Mouse (Mus musculus): ENCODE results near the gene Zfand3.
A peak's percentile ranks its signal among the peaks of the same experiment; 100 is the strongest.

Gene Zfand3

GRCm38 (mm10) chr17:30193615-30194014 lies 189.1 kb downstream of the Zfand3 start:
- DNase-seq (ENCODE audit: low spot score in 2 of 2): peak; percentile 2 to 5

- peak in 1 of 2 experiments; percentile 3 for DNase-seq (ENCODE audit: low spot score in 2 of 2)
Measured at GRCm38 (mm10) chr17:30194091-30194490, 189.6 kb downstream of the Zfand3 start.

- DNase-seq (ENCODE audit: low spot score in 2 of 2): peak; percentile 5 to 6
Measured at GRCm38 (mm10) chr17:30194629-30195445, 190.3 kb downstream of the Zfand3 start.

GRCm38 (mm10) chr17:30195591-30196183 lies 191.2 kb downstream of the Zfand3 start:
- DNase-seq (ENCODE audit: low spot score in 2 of 2): peak; percentile 4 to 5

- peak; percentile 16 to 35 for DNase-seq (ENCODE audit: low spot score in 2 of 2)
Measured at GRCm38 (mm10) chr17:30196401-30197279, 192.1 kb downstream of the Zfand3 start.

GRCm38 (mm10) chr17:30197280-30198030 lies 192.9 kb downstream of the Zfand3 start:
- DNase-seq (ENCODE audit: low spot score in 2 of 2): peak in 1 of 2 experiments; percentile 8

GRCm38 (mm10) chr17:30198422-30198821 lies 193.9 kb downstream of the Zfand3 start:
- peak in 1 of 2 experiments; percentile 5 for DNase-seq (ENCODE audit: low spot score in 2 of 2)

GRCm38 (mm10) chr17:30199374-30200247 lies 195.1 kb downstream of the Zfand3 start:
- no peak for DNase-seq (ENCODE audit: low spot score in 2 of 2)

GRCm38 (mm10) chr17:30200283-30200682 lies 195.8 kb downstream of the Zfand3 start:
- DNase-seq (ENCODE audit: low spot score in 2 of 2): no peak

GRCm38 (mm10) chr17:30205062-30205825 lies 200.7 kb downstream of the Zfand3 start:
- no peak for DNase-seq (ENCODE audit: low spot score in 2 of 2)

- DNase-seq (ENCODE audit: low spot score in 2 of 2): no peak
Measured at GRCm38 (mm10) chr17:30210262-30210661, 205.7 kb downstream of the Zfand3 start.

GRCm38 (mm10) chr17:30210936-30211335 lies 206.4 kb downstream of the Zfand3 start:
- DNase-seq (ENCODE audit: low spot score in 2 of 2): no peak

- DNase-seq (ENCODE audit: low spot score in 2 of 2): no peak
Measured at GRCm38 (mm10) chr17:30212647-30213046, 208.1 kb downstream of the Zfand3 start.

GRCm38 (mm10) chr17:30213371-30213770 lies 208.8 kb downstream of the Zfand3 start:
- DNase-seq (ENCODE audit: low spot score in 2 of 2): no peak

- peak in 1 of 2 experiments; percentile 56 for DNase-seq (ENCODE audit: low spot score in 2 of 2)
Measured at GRCm38 (mm10) chr17:30214393-30214792, 209.9 kb downstream of the Zfand3 start.

- DNase-seq (ENCODE audit: low spot score in 2 of 2): no peak
Measured at GRCm38 (mm10) chr17:30215741-30216140, 211.2 kb downstream of the Zfand3 start.

GRCm38 (mm10) chr17:30221677-30222076 lies 217.1 kb downstream of the Zfand3 start:
- no peak for DNase-seq (ENCODE audit: low spot score in 2 of 2)

- no peak for DNase-seq (ENCODE audit: low spot score in 2 of 2)
Measured at GRCm38 (mm10) chr17:30222361-30222760, 217.8 kb downstream of the Zfand3 start.

GRCm38 (mm10) chr17:30222837-30223236 lies 218.3 kb downstream of the Zfand3 start:
- no peak for DNase-seq (ENCODE audit: low spot score in 2 of 2)
